Mouse (Mus musculus): ENCODE data around the gene Ttll11. TPM values are rescaled to one million over a fixed set of nuclear protein-coding genes. Genes with fewer than 3 reads are reported as not detected.
A peak's percentile ranks its signal among the peaks of the same experiment; 100 is the strongest.

Gene Ttll11
- total RNA-seq (2021), result 10 to 100 TPM; 38.2 to 43.3 TPM

DNA sequence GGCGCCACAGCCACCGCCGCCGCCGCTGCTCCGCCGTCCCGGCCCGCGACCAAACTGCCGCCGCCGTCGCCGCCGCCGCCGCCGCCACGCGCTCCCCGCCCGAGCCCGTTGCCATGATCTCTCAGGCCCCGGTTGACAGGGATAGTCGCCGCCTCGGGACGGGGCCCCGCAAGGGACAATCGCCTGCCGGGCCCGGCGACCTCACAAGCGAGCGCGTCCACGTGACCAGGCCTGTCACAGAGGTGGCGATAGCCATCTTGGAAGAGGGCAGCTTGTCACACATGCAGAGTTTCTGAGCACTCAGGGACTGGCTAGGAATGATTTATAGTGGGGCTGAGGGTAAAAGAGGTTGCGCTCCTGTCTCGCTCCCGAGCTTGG is at the start of gene Ttll11:
Gene Ttll11, minus strand, starts transcription at position 270 of the 378 bp plus-strand sequence.
- DNase-seq (ENCODE audit: low spot score in 2 of 2), result peak; percentile 97
- intact Hi-C loops (cut with DNase I), result loop anchor here (2.0 kb wide), 1 partner anchor 219 kb away; no protein-coding TSS in a partner anchor

GRCm38 (mm10) chr2:36023291-36023690 is 43.6 kb upstream of the Ttll11 start:
- DNase-seq (ENCODE audit: low spot score in 2 of 2), result no peak
- intact Hi-C loops (cut with DNase I), result no loop called here

DNA sequence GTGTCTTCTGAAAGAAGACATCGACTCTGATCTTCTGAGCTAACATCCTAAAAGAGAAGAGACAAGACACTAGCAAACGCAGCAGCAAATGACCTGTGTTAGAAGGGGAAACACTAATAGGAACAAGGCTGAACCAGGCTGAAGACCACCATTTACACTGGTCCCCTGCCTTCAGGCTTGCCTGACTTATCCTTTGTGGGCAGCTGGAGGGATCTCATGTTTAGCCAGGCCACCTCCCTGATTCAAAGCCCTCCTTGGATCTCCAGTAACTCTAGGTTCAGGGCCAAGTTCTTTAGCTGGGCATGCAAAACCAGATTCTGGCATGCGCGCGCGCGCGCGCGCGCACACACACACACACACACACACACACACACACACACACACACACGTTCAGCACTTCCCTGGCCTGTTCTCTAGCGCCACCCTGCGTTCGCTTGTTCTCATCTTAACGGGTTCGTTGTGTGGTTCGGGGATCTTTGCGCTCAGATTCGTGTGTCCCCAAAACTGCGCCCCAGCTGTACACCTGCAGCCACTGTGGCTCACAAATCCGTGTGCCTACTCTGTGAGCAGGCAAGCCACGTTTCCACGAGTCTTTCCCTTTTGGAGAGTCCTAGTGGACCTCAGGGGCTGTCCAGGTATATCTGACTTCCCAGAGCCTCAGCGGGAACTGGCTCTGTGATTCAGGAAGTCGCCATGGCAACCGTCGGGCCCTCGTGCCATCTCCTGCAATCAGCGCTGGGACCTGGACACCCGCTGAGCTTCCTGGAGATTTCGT is 41.9 kb upstream of the Ttll11 start:
- intact Hi-C loops (cut with DNase I), result no loop called here
- DNase-seq (ENCODE audit: low spot score in 2 of 2), result peak; percentile 85 to 88

DNA sequence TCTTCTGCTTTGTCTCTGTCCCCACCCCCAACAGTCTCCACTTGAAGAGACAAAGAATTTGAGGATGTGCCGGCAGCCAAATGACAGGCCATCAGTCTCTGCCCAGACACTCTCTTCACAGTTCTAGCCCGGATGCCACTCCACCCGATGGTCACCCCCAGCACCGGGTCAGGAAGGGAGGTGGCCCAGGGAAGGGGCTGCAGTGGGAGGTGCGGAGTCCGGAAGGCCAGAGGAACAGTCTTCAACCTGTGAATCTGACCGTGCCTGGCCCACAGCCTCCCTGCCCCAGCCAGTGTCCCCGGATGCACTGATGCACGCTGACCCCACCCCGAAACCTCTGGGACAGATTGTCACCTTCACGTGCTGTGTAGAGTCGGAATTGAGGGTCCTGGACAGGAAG is 33.3 kb upstream of the Ttll11 start:
- no peak for DNase-seq (ENCODE audit: low spot score in 2 of 2)
- intact Hi-C loops (cut with DNase I), result no loop called here

- DNase-seq (ENCODE audit: low spot score in 2 of 2), result peak; percentile 41 to 62
- intact Hi-C loops (cut with DNase I), result no loop called here
Measured at GRCm38 (mm10) chr2:36011331-36011825, 31.7 kb upstream of the Ttll11 start.

- intact Hi-C loops (cut with DNase I), result no loop called here
- DNase-seq (ENCODE audit: low spot score in 2 of 2), result peak in 1 of 2 experiments; percentile 15
Measured at GRCm38 (mm10) chr2:36010579-36010978, 30.9 kb upstream of the Ttll11 start.

GRCm38 (mm10) chr2:36009386-36009785 is 29.7 kb upstream of the Ttll11 start:
- DNase-seq (ENCODE audit: low spot score in 2 of 2), result peak in 1 of 2 experiments; percentile 61
- intact Hi-C loops (cut with DNase I), result loop anchor here (1.0 to 10.0 kb wide), 5 partner anchors 93 to 1325 kb away; partner anchors contain the start of genes Mrrf and Rbm18

DNA sequence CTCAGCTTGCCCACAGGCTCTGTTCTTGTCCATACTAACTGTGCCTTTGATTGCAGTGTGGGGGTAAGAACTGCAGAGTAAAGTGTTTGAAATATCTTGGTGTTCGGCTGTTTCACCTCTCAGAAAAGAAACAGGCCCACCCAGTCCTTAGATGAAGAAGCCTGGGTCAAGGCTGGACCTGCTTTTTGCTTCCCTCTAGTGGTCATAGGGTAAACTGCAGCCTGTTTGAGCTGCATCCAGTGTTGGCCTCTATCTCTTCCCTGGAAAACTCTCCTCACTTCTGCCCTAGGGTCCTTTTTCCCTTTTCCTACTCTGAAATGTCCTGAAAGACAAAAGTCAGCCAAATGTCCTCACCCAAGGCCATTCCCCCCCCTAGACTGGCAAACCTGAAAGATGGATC is 28.4 kb upstream of the Ttll11 start:
- intact Hi-C loops (cut with DNase I), result loop anchor here (5.0 to 10.0 kb wide), 3 partner anchors 94 to 1327 kb away; partner anchors contain the start of genes Mrrf and Rbm18
- peak in 1 of 2 experiments; percentile 55 for DNase-seq (ENCODE audit: low spot score in 2 of 2)

GRCm38 (mm10) chr2:36002188-36002587 is 22.5 kb upstream of the Ttll11 start:
- intact Hi-C loops (cut with DNase I), result loop anchor here (10.0 kb wide), 1 partner anchor 1333 kb away; no protein-coding TSS in a partner anchor
- DNase-seq (ENCODE audit: low spot score in 2 of 2), result no peak

- intact Hi-C loops (cut with DNase I), result loop anchor here (10.0 kb wide), 1 partner anchor 1334 kb away; no protein-coding TSS in a partner anchor
- no peak for DNase-seq (ENCODE audit: low spot score in 2 of 2)
Measured at GRCm38 (mm10) chr2:36000390-36000789, 20.7 kb upstream of the Ttll11 start.

- intact Hi-C loops (cut with DNase I), result no loop called here
- DNase-seq (ENCODE audit: low spot score in 2 of 2), result peak in 1 of 2 experiments; percentile 60
Measured at GRCm38 (mm10) chr2:35999212-35999611, 19.5 kb upstream of the Ttll11 start.

DNA sequence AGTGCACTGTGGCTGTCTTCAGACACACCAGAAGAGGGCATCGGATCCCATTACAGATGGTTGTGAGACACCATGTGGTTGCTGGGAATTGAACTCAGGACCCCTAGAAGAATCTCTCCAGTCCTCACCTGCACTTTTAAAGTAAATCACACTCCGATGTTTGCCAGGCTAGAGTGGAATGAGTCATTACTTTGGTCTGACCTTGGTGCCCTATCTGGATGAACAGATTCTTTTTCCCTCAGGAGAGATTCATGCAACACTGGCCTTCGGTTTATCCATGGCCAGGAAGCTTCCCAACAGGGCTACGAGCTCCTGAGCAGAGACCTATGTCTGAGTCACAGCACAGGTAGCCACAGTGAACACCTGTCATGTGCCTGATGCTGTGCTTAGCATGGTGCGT is 18.7 kb upstream of the Ttll11 start:
- intact Hi-C loops (cut with DNase I), result no loop called here
- no peak for DNase-seq (ENCODE audit: low spot score in 2 of 2)

DNA sequence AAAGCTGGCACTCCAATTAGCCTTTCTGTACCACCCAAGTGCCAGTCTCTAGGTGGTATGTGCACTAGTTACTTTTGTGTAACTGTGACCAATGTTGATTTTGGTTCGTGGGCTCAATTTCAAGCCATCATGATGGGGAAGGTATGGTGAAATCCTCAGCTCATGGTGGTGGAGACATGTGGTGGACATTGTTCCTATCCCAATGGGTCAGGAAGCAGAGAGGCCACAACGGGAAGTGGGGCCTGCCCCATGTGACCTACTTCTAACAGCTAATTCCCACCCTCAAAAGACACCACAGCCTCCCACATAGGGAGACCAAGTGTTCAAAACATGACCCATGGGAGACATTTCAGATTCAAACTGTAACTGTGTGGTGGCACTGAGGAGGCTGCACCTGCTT is 17.0 kb upstream of the Ttll11 start:
- no peak for DNase-seq (ENCODE audit: low spot score in 2 of 2)
- intact Hi-C loops (cut with DNase I), result no loop called here

DNA sequence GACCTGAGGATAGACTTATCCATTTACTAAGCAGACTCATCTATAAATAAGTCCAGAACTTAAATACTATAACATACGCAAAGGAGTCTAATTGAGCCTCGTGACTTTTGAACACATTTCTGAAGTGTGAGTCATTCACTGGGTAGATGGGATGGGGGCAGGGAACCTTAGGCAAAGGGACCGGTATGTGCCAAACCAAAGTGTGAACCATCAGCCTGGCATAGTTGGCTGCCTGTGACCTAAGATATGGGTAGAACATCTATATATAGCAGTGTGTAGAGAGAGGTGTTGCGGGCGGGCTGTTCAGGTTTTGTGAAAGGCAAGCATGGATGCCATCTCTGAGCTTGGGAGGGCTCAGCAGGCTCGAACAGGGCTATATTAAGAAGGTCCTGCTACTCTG is 14.6 kb upstream of the Ttll11 start:
- intact Hi-C loops (cut with DNase I), result no loop called here
- DNase-seq (ENCODE audit: low spot score in 2 of 2), result peak in 1 of 2 experiments; percentile 64

DNA sequence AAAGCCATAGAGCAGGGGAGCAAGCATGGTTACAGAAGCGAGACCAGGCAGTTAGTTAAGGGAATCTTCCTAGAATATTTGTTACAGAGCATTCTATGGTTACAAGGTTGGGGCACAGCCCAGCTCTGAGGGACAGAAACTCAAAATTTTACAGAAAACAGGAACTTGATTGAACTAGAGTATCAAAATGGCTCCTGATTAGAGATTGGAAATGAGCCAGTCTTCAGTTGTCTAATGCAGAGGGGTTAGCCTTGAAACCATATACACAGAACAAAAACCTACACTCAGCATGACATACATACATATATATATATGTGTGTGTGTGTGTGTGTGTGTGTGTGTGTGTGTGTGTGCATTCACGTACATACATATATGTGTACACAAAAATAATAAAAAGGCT is 13.8 kb upstream of the Ttll11 start:
- no peak for DNase-seq (ENCODE audit: low spot score in 2 of 2)
- intact Hi-C loops (cut with DNase I), result no loop called here

GRCm38 (mm10) chr2:35992259-35992658 is 12.5 kb upstream of the Ttll11 start:
- DNase-seq (ENCODE audit: low spot score in 2 of 2), result no peak
- intact Hi-C loops (cut with DNase I), result no loop called here

DNA sequence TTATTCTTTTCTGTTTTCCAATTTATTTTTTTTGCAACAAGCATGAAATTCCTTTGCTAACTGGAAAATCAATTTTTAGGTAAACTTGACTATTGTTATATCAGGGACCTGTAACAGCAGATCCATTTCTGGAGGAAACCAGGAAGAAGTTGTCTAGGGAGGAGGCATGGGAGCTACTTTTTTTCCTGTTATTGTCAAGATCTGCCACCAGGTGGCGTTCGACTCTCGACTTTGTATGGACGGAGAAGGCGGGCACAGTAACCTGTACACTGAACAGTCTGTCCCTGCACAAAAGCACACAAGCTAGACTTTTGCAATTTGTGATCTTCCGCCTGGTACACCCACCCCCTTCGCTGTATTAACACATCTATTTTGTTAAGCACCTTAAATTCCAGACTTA is 4.2 kb upstream of the Ttll11 start:
- DNase-seq (ENCODE audit: low spot score in 2 of 2), result peak; percentile 56 to 80
- intact Hi-C loops (cut with DNase I), result no loop called here

- DNase-seq (ENCODE audit: low spot score in 2 of 2), result no peak
- intact Hi-C loops (cut with DNase I), result no loop called here
Measured at GRCm38 (mm10) chr2:35981872-35982271, 2.2 kb upstream of the Ttll11 start.

DNA sequence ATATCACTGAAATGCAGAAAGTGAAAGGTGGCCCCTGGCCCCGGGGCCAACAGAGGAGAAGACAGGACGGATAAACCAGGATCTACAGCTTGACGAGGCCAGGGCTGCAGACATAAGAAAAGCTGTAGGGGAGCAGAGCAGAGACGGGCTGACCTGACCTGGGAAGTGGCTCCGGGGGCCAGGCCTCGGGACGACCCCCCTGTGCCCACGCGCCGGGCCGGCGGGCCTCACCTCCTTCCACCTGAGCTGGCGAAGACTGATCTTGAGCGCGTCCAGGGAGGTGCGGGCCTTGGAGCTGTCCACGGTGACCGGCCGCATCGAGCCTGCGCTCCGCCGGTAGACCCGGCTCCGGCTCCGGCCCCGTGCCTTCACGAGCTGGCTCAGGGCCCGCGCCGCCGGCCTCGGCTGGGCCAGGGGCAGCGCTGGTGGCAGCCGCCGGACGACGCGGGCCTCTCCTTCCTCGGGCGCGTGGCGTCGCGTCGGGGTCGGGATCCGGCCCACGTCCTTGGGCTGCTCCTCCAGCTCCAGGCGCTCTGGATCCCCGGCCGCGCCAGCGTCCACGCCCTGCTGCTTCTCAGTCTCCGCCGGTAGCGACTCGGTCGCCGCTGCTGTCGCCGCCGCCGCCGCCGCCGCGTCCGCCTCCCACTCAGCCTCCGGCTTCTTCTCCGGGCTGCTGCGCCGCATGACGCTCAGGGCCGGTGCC is 621 bp downstream of the Ttll11 start:
- intact Hi-C loops (cut with DNase I), result loop anchor here (2.0 kb wide), 1 partner anchor 220 kb away; no protein-coding TSS in a partner anchor
- DNase-seq (ENCODE audit: low spot score in 2 of 2), result peak in 1 of 2 experiments; percentile 40

- DNase-seq (ENCODE audit: low spot score in 2 of 2), result peak in 1 of 2 experiments; percentile 81
- intact Hi-C loops (cut with DNase I), result loop anchor here (2.0 kb wide), 1 partner anchor 220 kb away; no protein-coding TSS in a partner anchor
Measured at GRCm38 (mm10) chr2:35978276-35978933, 1.3 kb downstream of the Ttll11 start.
